ENCODE assay signal across 8 mouse cellular contexts in genomic region chr9:108263690-108264190, GRCm38 (mm10). TPM values are rescaled to one million over a fixed set of nuclear protein-coding genes. Genes with fewer than 3 reads are reported as not detected.
DNase-seq lines count a peak whose midpoint lies in the region; ATAC-seq and TF ChIP-seq lines count a peak whose summit lies in the region.

TSS of gene Dag1 (minus strand) at chr9:108263958.

- TF ChIP-seq CTCF in liver, embryonic 14.5 days (IDR thresholded peaks at IDR 0.05; ENCODE audit: low read depth): no peak
- peak; percentile 8; the same call in 1 of the 2 replicates for TF ChIP-seq CTCF in stomach, postnatal 0 days (IDR thresholded peaks at IDR 0.05; ENCODE audit: low read depth)

- peak within 1 kb of the TSS; percentile 80 for H3K4me2 ChIP-seq in heart, embryonic 15.5 days
- peak within 1 kb of the TSS; percentile 87 for H3K4me2 ChIP-seq in liver, embryonic 14.5 days (ENCODE audit: low read depth)
- peak within 1 kb of the TSS; percentile 53 for H3K4me2 ChIP-seq in neural tube, embryonic 11.5 days (ENCODE audit: low read depth)
- H3K4me2 ChIP-seq in stomach, postnatal 0 days (replicated peaks; ENCODE audit: low read depth): peak within 1 kb of the TSS; percentile 61

- peak within 1 kb of the TSS; percentile 96 for H3K27ac ChIP-seq in forebrain, embryonic 10.5 days
- H3K27ac ChIP-seq in heart, embryonic 15.5 days: peak within 1 kb of the TSS; percentile 99
- peak within 1 kb of the TSS; percentile 66 for H3K27ac ChIP-seq in liver, embryonic 14.5 days
- peak within 1 kb of the TSS; percentile 86 for H3K27ac ChIP-seq in neural tube, embryonic 11.5 days (ENCODE audit: low read depth, low read length)
- H3K27ac ChIP-seq in stomach, postnatal 0 days (replicated peaks): peak within 1 kb of the TSS; percentile 98

- no peak for TF ChIP-seq EP300 in liver, embryonic 14.5 days (IDR thresholded peaks at IDR 0.05; ENCODE audit: low read depth)
- TF ChIP-seq EP300 in stomach, postnatal 0 days (optimal IDR thresholded peaks at IDR 0.05): no peak

- under 1% methylated on average over 69 of the region's 71 CpGs for WGBS in forebrain, embryonic 10.5 days
- under 1% methylated on average over 70 of the region's 71 CpGs for WGBS in heart, embryonic 15.5 days
- WGBS in liver, embryonic 14.5 days (ENCODE audit: insufficient replicate concordance): under 1% methylated on average over 68 of the region's 71 CpGs
- WGBS in neural tube, embryonic 11.5 days: 0% methylated on average over 70 of the region's 71 CpGs
- WGBS in stomach, postnatal 0 days: under 1% methylated on average over 65 of the region's 71 CpGs

- peak within 1 kb of the TSS; percentile 96 for H3K9ac ChIP-seq in heart, embryonic 15.5 days
- peak within 1 kb of the TSS; percentile 86 for H3K9ac ChIP-seq in liver, embryonic 14.5 days (replicated peaks)
- peak within 1 kb of the TSS; percentile 81 for H3K9ac ChIP-seq in neural tube, embryonic 11.5 days (ENCODE audit: low read length)
- peak within 1 kb of the TSS; percentile 89 for H3K9ac ChIP-seq in stomach, postnatal 0 days (ENCODE audit: low read length)

- peak within 1 kb of the TSS; percentile 97 for H3K4me3 ChIP-seq in forebrain, embryonic 10.5 days
- peak within 1 kb of the TSS; percentile 92 for H3K4me3 ChIP-seq in heart, embryonic 15.5 days
- peak within 1 kb of the TSS; percentile 65 to 93 for H3K4me3 ChIP-seq in liver, embryonic 14.5 days (ENCODE audit: insufficient read depth in 1 of 2, low read depth in 2 of 2, low read length in 2 of 2)
- H3K4me3 ChIP-seq in neural tube, embryonic 11.5 days (ENCODE audit: low read depth, low read length): peak within 1 kb of the TSS; percentile 78
- H3K4me3 ChIP-seq in stomach, postnatal 0 days (ENCODE audit: low read depth, low read length): peak within 1 kb of the TSS; percentile 95

- H3K9me3 ChIP-seq in forebrain, embryonic 10.5 days: no peaks in the 10 kb centered on the region
- H3K9me3 ChIP-seq in heart, embryonic 15.5 days (replicated peaks): no peaks in the 10 kb centered on the region
- no peaks in the 10 kb centered on the region for H3K9me3 ChIP-seq in liver, embryonic 14.5 days (ENCODE audit: control insufficient read depth, low read length)
- H3K9me3 ChIP-seq in neural tube, embryonic 11.5 days (ENCODE audit: control insufficient read depth, low read length): no peaks in the 10 kb centered on the region
- no peaks in the 10 kb centered on the region for H3K9me3 ChIP-seq in stomach, postnatal 0 days (ENCODE audit: control insufficient read depth, low read length)

- H3K4me1 ChIP-seq in forebrain, embryonic 10.5 days: peaks cover 39% of the 10 kb centered on the region
- peaks cover 73% of the 10 kb centered on the region for H3K4me1 ChIP-seq in heart, embryonic 15.5 days (replicated peaks)
- peaks cover 14 to 18% of the 10 kb centered on the region in 2 experiments for H3K4me1 ChIP-seq in liver, embryonic 14.5 days (replicated peaks; ENCODE audit: control insufficient read depth in 2 of 2, insufficient read depth in 2 of 2, low read length in 1 of 2)
- peaks cover 15% of the 10 kb centered on the region for H3K4me1 ChIP-seq in neural tube, embryonic 11.5 days (ENCODE audit: control insufficient read depth, insufficient read depth, low read length)
- peaks cover 13% of the 10 kb centered on the region for H3K4me1 ChIP-seq in stomach, postnatal 0 days (replicated peaks; ENCODE audit: control insufficient read depth, insufficient read depth)

- H3K27me3 ChIP-seq in forebrain, embryonic 10.5 days (ENCODE audit: poor library complexity, severe bottlenecking): no peaks in the 10 kb centered on the region
- no peaks in the 10 kb centered on the region for H3K27me3 ChIP-seq in heart, embryonic 15.5 days
- no peaks in the 10 kb centered on the region for H3K27me3 ChIP-seq in liver, embryonic 14.5 days (ENCODE audit: control insufficient read depth, insufficient read depth, low read length)
- H3K27me3 ChIP-seq in neural tube, embryonic 11.5 days (ENCODE audit: control insufficient read depth, insufficient read depth, low read length): no peaks in the 10 kb centered on the region
- H3K27me3 ChIP-seq in stomach, postnatal 0 days (ENCODE audit: control insufficient read depth, insufficient read depth, low read length): no peaks in the 10 kb centered on the region

- DNase-seq in c-Kit-negative CD71-positive TER-119-positive erythroid progenitor cells, embryonic 14.5 days (ENCODE audit: low read depth, low spot score): peak; percentile 90
- DNase-seq in forebrain, embryonic 10.5 days (ENCODE audit: extremely low spot score, low spot score): peak; percentile 99
- DNase-seq in kidney, postnatal 25 days: peak; percentile 100
- peak; percentile 87 to 90 (median 89) for DNase-seq in liver, embryonic 14.5 days (ENCODE audit: low read depth in 3 of 3, low spot score in 3 of 3)
- DNase-seq in neural tube, embryonic 11.5 days (ENCODE audit: low spot score): peak; percentile 99
- peak; percentile 100 for DNase-seq in stomach, postnatal 0 days (ENCODE audit: low spot score)

- peaks cover 11% of the 10 kb centered on the region; the same call in 1 of the 2 replicates for H3K36me3 ChIP-seq in forebrain, embryonic 10.5 days (replicated peaks)
- no peaks in the 10 kb centered on the region for H3K36me3 ChIP-seq in heart, embryonic 15.5 days
- H3K36me3 ChIP-seq in liver, embryonic 14.5 days (replicated peaks; ENCODE audit: control insufficient read depth, insufficient read depth, low read depth): no peaks in the 10 kb centered on the region
- H3K36me3 ChIP-seq in neural tube, embryonic 11.5 days (ENCODE audit: control insufficient read depth, insufficient read depth, low read length): no peaks in the 10 kb centered on the region
- H3K36me3 ChIP-seq in stomach, postnatal 0 days (ENCODE audit: control insufficient read depth, insufficient read depth, low read length): no peaks in the 10 kb centered on the region

- peak; percentile 94 for ATAC-seq in CD4-positive, CD25-positive, alpha-beta regulatory T cell, adult 4 months
- ATAC-seq in heart, embryonic 15.5 days (replicated peaks; ENCODE audit: insufficient number of reproducible peaks, insufficient read depth, low FRiP score, low read depth): peak; percentile 94
- peak; percentile 94 for ATAC-seq in liver, embryonic 14.5 days (ENCODE audit: insufficient read depth)
- ATAC-seq in neural tube, embryonic 11.5 days (ENCODE audit: insufficient read depth, low FRiP score, low TSS enrichment): peak; percentile 99
- ATAC-seq in stomach, postnatal 0 days (ENCODE audit: low FRiP score, low TSS enrichment): peak; percentile 96

RNA-seq across cellular contexts. Expression of gene Dag1, which starts in this region (rescaled TPM):
- 1 to 10 TPM; 2.6 to 5.6 TPM for polyA plus RNA-seq in CD4-positive, CD25-positive, alpha-beta regulatory T cell, adult 4 months (2017; shearing (Covaris generic))
- 74.0 and 76.4 TPM in 2 replicates for polyA plus RNA-seq in forebrain, embryonic 10.5 days (2016; fragmentation: Nextera tagmentation; extraction: Ambion mirVana)
- 128 and 143 TPM in 2 replicates for polyA plus RNA-seq in heart, embryonic 15.5 days (2015; fragmentation: Nextera tagmentation; extraction: Ambion mirVana)
- polyA plus RNA-seq in liver, embryonic 14.5 days (2012; rRNA removed): 4.8 and 5.3 TPM in 2 replicates
- polyA plus RNA-seq in liver, embryonic 14.5 days (2014; fragmentation: Nextera tagmentation; extraction: Ambion mirVana): 12.0 and 13.0 TPM in 2 replicates
- polyA plus RNA-seq in neural tube, embryonic 11.5 days (2014; fragmentation: Nextera tagmentation; extraction: Ambion mirVana): 62.4 and 65.9 TPM in 2 replicates
- 52.7 and 59.2 TPM in 2 replicates for polyA plus RNA-seq in stomach, postnatal 0 days (2015; fragmentation: Nextera tagmentation; extraction: Ambion mirVana)

Comparison
In these comparisons a context has a peak if more than half of its experiments do, and no peak if none do; other contexts are left out.
1. Peak in every context shown above with its lines: DNase-seq, ATAC-seq, H3K4me3 ChIP-seq and H3K27ac ChIP-seq.